Mouse (Mus musculus) neural tube, embryonic 15.5 days (tissue): Measurements from ENCODE around the gene Faxc. TPM values are rescaled to one million over a fixed set of nuclear protein-coding genes. Genes with fewer than 3 reads are reported as not detected.

Experiments
- ATAC-seq: fragments of 200-750 bp; cut with Nextera tagmentation; 2 replicates; pipeline ENCODE4 v1.8.0; 2017; ENCODE audit warnings: mild to moderate bottlenecking, moderate TSS enrichment, moderate library complexity; ENCODE audit not compliant: low FRiP score
- H3K27ac ChIP-seq: fragments of 300-500 bp; sonication (generic); replicated peaks from 2 replicates; pipeline ENCODE4 v1.5.1; 2015; ENCODE audit warnings: mild to moderate bottlenecking, inconsistent platforms
- H3K27me3 ChIP-seq: fragments of 300-500 bp; sonication (generic); replicated peaks from 2 replicates; pipeline ENCODE4 v1.6.1; 2015; ENCODE audit warnings: inconsistent platforms
- H3K36me3 ChIP-seq: fragments of 300-500 bp; sonication (generic); 2 replicates; pipeline ENCODE4 v1.6.1; 2015; ENCODE audit warnings: inconsistent platforms
- H3K4me1 ChIP-seq: fragments of 300-500 bp; sonication (generic); 2 replicates; pipeline ENCODE4 v1.6.1; 2015; ENCODE audit warnings: inconsistent platforms
- H3K4me2 ChIP-seq: fragments of 300-500 bp; sonication (generic); 2 replicates; pipeline ENCODE4 v1.6.1; 2015; ENCODE audit warnings: inconsistent platforms, mild to moderate bottlenecking, moderate library complexity
- H3K4me3 ChIP-seq: fragments of 300-500 bp; sonication (generic); replicated peaks from 2 replicates; pipeline ENCODE4 v1.5.1; 2015; ENCODE audit warnings: mild to moderate bottlenecking, inconsistent platforms
- H3K9ac ChIP-seq: fragments of 300-500 bp; sonication (generic); replicated peaks from 2 replicates; pipeline ENCODE4 v1.6.1; 2015; ENCODE audit warnings: mild to moderate bottlenecking, inconsistent platforms
- H3K9me3 ChIP-seq: fragments of 300-500 bp; sonication (generic); replicated peaks from 2 replicates; pipeline ENCODE4 v1.6.1; 2016; ENCODE audit warnings: inconsistent platforms
- WGBS: fragments of 180-500 bp; shearing (Covaris S2); methylation state at CpG from one replicate; pipeline ENCODE4 v1.1.7; 2015; ENCODE audit warnings: mixed read lengths; 5-methylcytosine and 5-hydroxymethylcytosine counted together
- polyA plus RNA-seq: library from polyadenylated mRNA; unstranded; fragments of >200 nt; fragmentation: Nextera tagmentation; extraction: Ambion mirVana; gene quantifications from 2 replicates; pipeline ENCODE4 v1.2.1, GENCODE M21; 2015

Gene Faxc
- polyA plus RNA-seq, 1 experiment from 2014 or later: 14.1 TPM

DNA sequence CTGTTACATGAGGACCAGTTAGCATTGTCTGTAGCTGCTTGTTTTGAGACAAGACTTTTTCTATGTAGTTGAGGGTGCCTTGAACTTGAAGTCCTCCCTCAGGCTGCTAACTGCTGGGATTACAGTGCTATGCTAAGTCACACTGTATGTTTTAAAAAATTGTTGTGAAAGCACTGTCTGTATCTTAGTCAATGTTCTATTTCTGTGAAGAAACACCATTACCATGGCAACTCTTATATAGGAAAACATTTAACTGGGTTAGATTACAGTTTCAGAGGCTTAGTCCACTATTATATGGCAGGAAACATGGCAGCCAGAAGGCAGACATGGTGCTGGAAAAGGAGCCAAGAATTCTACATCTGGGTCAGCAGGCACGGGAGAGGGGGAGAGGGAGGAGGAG lies 40.8 kb downstream of the Faxc start:
- H3K4me1 ChIP-seq: peaks cover 10% of the 10 kb centered on the region; the same call in 1 of the 2 replicates
- 44% methylated on average over 1 of the region's 1 CpGs for WGBS
- no peak overlapping the region for H3K4me3 ChIP-seq
- no peak for ATAC-seq
- H3K36me3 ChIP-seq: no peaks in the 10 kb centered on the region
- H3K27me3 ChIP-seq: no peaks in the 10 kb centered on the region
- no peak overlapping the region for H3K9ac ChIP-seq
- no peaks in the 10 kb centered on the region for H3K9me3 ChIP-seq
- H3K27ac ChIP-seq: no peak overlapping the region
- H3K4me2 ChIP-seq: no peak overlapping the region

DNA sequence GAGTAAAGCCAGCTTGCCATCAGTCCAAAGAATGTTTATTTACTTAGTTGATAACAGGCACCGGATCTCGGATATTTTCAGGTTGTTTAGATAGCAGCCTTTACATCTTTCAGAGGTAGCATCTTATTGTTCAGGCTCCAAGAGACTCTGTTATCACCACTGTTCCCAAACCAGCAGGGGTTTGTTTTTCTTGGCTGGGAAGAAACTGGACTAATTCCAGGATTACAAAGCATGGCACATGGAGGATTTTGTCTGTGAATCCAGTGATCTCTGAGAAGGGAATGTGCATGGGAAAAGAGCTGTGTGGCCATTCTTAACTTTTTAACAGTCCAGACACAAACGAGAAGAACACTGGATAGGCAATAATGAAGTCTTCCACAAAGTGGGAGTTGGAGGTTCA lies 43.0 kb downstream of the Faxc start:
- Histone ChIP-seq H3K4me2 (no peak overlapping the region), H3K9ac (no peak overlapping the region), H3K9me3 (no peaks in the 10 kb centered on the region), H3K36me3 (no peaks in the 10 kb centered on the region), H3K27ac (no peak overlapping the region), H3K27me3 (no peaks in the 10 kb centered on the region), H3K4me3 (no peak overlapping the region), H3K4me1 (0 out of 2 replicates have a peak, but pooled peaks cover 4% of the 10 kb centered on the region)
- ATAC-seq: no peak
- 45% methylated on average over 3 of the region's 3 CpGs for WGBS

DNA sequence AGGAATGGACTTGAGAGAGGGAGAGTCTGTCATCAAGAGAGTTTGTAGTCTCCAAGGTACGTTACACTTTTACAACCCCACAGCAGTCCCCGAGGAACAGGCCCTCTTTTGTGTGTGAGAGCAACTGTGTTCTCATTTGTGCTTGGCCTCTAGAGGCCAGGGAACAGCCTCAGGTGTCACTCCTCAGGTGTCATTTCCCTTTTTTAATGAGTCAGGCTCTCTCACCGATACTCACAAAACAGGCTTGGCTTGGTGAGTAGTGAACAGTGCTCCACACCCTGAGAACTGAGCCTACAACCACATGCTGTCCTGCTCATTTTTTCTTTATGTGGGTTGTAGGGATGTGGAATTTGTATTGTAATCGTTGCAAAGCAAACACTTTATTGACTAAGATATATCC lies 49.3 kb downstream of the Faxc start:
- Histone ChIP-seq H3K9ac (no peak overlapping the region), H3K9me3 (no peaks in the 10 kb centered on the region), H3K27me3 (no peaks in the 10 kb centered on the region), H3K4me1 (no peaks in the 10 kb centered on the region), H3K27ac (no peak overlapping the region), H3K36me3 (peaks cover 6% of the 10 kb centered on the region), H3K4me3 (no peak overlapping the region), H3K4me2 (no peak overlapping the region)
- ATAC-seq: no peak
- WGBS: 68% methylated on average over 4 of the region's 4 CpGs

DNA sequence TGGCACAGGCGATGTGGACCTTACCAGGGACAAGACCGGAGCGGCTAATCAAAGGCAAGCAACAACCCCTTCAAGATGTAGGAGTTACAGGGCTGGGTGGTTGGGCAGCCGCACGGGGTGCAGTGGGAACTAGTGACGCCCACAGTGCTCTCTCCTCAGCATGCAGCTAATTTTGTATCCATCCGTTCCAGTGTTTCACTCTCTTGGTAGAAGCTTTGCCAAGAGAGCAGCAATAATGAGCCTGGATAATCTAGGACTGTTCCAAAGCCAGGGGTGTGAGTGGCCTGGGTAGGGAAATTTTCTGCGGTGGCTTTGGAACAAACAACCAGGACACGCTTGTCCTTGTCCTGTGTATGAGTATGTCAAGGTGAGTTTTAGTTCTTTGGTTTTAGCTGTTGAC lies 51.3 kb downstream of the Faxc start:
- 93% methylated on average over 9 of the region's 9 CpGs for WGBS
- H3K4me3 ChIP-seq: no peak overlapping the region
- no peak for ATAC-seq
- H3K27ac ChIP-seq: no peak overlapping the region
- no peaks in the 10 kb centered on the region for H3K9me3 ChIP-seq
- H3K4me2 ChIP-seq: no peak overlapping the region
- no peaks in the 10 kb centered on the region for H3K4me1 ChIP-seq
- H3K36me3 ChIP-seq: peaks cover 11% of the 10 kb centered on the region
- no peaks in the 10 kb centered on the region for H3K27me3 ChIP-seq
- no peak overlapping the region for H3K9ac ChIP-seq

DNA sequence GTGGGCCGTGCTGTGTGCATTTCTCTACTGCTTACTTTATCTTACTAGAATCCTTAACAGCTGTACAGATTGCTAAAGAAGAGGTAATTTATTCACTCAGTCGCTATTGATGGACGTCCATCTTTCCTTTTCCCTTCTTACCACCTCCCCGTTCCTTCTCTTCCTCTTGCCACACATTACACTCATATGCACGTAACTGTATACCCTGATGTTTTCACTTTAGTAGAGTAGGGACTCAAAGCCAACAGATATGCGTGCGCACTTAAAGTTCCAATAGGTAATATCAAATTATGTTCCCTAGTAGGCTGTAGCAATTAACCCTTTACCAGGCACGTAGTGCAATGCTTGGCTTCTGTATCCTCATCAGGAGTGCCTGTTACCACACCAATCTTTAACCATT lies 55.7 kb downstream of the Faxc start:
- H3K4me2 ChIP-seq: no peak overlapping the region
- H3K4me1 ChIP-seq: no peaks in the 10 kb centered on the region
- no peak overlapping the region for H3K9ac ChIP-seq
- H3K27ac ChIP-seq: no peak overlapping the region
- no peak overlapping the region for H3K4me3 ChIP-seq
- H3K27me3 ChIP-seq: no peaks in the 10 kb centered on the region
- WGBS: 89% methylated on average over 8 of the region's 8 CpGs
- no peak for ATAC-seq
- H3K36me3 ChIP-seq: peaks cover 21% of the 10 kb centered on the region
- H3K9me3 ChIP-seq: no peaks in the 10 kb centered on the region

DNA sequence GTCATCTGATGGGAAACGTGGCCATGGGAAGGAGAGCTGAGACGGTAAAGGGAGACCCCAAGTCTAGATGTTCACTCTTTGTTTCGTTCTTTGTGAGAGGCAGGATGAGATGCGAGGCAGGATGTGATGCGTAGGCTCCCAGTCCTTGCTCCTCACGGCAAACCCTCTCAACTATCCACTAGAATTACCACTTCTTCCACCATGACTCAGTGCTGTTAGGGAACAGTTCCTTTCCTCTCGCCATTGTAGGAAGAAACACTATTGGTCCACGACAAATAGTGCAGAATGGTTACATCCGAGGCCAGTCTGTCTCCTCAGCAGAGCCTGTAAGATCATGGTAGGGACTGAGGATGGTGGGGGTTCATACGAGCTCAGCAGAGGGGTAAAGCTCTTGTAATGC lies 56.3 kb downstream of the Faxc start:
- no peak for ATAC-seq
- H3K36me3 ChIP-seq: peaks cover 19% of the 10 kb centered on the region
- H3K4me1 ChIP-seq: no peaks in the 10 kb centered on the region
- no peaks in the 10 kb centered on the region for H3K27me3 ChIP-seq
- H3K9ac ChIP-seq: no peak overlapping the region
- H3K9me3 ChIP-seq: no peaks in the 10 kb centered on the region
- no peak overlapping the region for H3K4me3 ChIP-seq
- WGBS: 91% methylated on average over 10 of the region's 10 CpGs
- H3K27ac ChIP-seq: no peak overlapping the region
- H3K4me2 ChIP-seq: no peak overlapping the region

DNA sequence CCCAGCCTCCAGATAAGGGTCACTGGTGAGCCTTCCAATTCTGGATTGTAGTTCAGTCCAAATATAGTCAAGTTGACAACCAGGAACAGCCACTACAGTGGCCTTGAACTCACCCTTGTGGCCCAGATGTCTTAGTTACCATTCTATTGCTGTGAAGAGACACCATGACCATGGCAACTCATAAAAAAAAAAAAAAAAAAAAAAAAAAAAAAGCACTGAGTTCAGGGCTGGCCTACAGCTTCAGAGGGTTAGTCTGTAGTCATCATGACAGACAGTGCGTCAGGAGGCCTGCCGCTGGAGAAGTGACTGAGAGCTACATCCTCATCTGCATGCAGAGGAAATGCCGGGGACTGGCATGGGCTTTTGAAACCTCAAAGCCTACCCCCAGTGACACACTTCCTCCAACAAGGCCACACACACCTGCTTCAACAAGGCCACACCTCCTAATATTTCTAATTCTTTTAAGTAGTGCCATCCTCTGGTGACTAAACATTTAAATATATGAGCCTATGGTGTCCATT lies 58.5 kb downstream of the Faxc start:
- no peak for ATAC-seq
- WGBS: 80% methylated on average over 3 of the region's 3 CpGs
- Histone ChIP-seq H3K4me2 (no peak overlapping the region), H3K4me1 (no peaks in the 10 kb centered on the region), H3K9me3 (no peaks in the 10 kb centered on the region), H3K36me3 (peaks cover 31% of the 10 kb centered on the region), H3K27ac (no peak overlapping the region), H3K9ac (no peak overlapping the region), H3K4me3 (no peak overlapping the region), H3K27me3 (no peaks in the 10 kb centered on the region)

DNA sequence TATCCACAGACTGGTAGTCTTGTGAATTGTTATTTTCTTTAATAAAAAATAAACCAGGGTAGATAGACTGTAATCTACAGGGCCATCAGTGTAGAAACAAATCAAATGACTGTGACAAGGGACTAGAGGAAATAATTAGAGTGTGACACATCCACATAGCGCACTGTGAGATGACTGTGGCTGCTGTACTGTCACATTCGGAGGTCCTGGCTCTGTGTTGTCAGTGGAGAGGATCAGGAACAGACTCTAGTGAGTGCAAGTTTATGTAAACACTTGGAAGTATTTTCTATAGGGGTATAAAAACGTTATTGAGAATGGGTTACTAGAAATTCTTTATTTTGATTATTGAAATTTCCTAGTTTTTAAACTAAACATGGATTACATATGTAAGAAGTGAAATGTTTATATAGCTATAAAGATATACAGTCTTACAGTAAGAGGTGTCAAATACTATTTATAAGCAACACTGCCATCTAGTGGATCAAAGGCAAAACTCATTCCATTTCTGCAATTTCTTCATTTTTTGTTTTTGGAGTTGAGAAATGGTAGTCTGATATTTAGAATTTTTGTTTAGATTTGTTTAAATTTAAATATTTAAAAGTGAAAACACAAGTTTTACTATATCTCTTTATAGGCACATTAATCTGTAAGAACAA lies 59.6 kb downstream of the Faxc start:
- peaks cover 38% of the 10 kb centered on the region for H3K36me3 ChIP-seq
- no peaks in the 10 kb centered on the region for H3K4me1 ChIP-seq
- no peak overlapping the region for H3K9ac ChIP-seq
- H3K4me3 ChIP-seq: no peak overlapping the region
- WGBS: 48% methylated on average over 3 of the region's 3 CpGs
- no peak overlapping the region for H3K4me2 ChIP-seq
- ATAC-seq: peak; percentile 56; the same call in 1 of the 2 replicates
- H3K9me3 ChIP-seq: no peaks in the 10 kb centered on the region
- no peaks in the 10 kb centered on the region for H3K27me3 ChIP-seq
- H3K27ac ChIP-seq: no peak overlapping the region

DNA sequence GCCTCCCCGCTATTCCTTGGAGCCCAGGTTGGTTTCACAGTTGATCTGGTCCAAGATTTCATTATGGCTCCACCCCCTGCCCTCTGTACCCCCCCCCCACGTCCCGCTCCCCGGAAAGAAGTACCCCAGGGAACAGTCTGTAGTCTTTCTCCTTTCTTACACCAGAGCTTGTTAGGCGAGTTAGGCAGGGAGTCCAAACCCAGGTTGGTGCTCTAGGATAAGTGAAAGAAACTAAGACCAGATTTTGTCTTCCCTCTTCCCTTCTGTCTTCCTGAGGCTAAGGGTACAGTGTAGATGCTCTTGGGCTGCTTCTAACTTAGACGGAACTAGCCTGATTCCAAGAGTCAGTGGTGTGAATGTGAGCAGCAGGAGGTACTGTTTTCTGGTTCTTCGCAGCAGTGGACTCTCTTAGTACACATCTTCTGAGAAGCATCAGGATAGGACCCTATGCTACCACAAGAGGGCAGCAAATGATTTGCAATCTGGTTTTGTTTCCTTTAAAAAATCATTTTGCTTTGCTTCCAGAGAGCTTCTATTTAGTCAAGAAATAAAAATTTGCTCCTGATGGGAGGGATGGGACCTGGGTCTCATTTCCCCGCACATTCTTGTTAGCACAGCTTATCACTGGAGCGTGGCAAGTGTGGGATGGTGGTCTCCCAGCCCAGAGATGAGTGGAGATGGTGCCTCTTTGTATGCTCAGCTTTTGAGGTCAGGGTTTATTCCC lies 86.7 kb downstream of the Faxc start:
- ATAC-seq: peak; percentile 87
- Histone ChIP-seq H3K27me3 (no peaks in the 10 kb centered on the region), H3K9ac (no peak overlapping the region), H3K27ac (no peak overlapping the region), H3K36me3 (no peaks in the 10 kb centered on the region), H3K4me1 (peaks cover 5% of the 10 kb centered on the region), H3K4me2 (peak overlapping the region; percentile 22; the same call in 1 of the 2 replicates), H3K4me3 (no peak overlapping the region), H3K9me3 (0 out of 2 replicates have a peak, but pooled peaks cover 3% of the 10 kb centered on the region)
- 12% methylated on average over 9 of the region's 9 CpGs for WGBS

DNA sequence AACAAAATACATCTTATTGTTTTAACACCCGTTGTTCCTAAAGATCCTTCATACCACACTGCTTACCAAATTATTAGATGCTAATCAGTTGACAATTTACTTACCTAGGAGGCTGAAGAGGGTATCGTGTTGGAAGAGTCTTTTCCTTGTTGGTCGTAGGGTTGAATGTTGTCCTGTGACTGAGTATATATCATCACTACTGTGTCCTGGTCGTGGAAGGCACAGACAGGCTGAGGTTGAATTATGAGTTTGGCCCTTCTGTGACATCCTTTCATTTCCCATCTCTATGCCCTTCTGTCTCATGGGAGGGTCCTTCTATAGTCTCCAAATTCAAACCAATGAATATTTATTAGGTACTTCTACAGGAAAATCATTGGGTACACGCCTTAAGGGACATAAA lies 87.3 kb downstream of the Faxc start:
- no peaks in the 10 kb centered on the region for H3K9me3 ChIP-seq
- no peak overlapping the region for H3K9ac ChIP-seq
- peak overlapping the region; percentile 22; the same call in 1 of the 2 replicates for H3K4me2 ChIP-seq
- WGBS: 19% methylated on average over 5 of the region's 5 CpGs
- 0 out of 2 replicates have a peak, but pooled peaks have one; percentile 12 for ATAC-seq
- H3K27ac ChIP-seq: no peak overlapping the region
- no peak overlapping the region for H3K4me3 ChIP-seq
- no peaks in the 10 kb centered on the region for H3K36me3 ChIP-seq
- H3K27me3 ChIP-seq: no peaks in the 10 kb centered on the region
- peaks cover 5% of the 10 kb centered on the region for H3K4me1 ChIP-seq

DNA sequence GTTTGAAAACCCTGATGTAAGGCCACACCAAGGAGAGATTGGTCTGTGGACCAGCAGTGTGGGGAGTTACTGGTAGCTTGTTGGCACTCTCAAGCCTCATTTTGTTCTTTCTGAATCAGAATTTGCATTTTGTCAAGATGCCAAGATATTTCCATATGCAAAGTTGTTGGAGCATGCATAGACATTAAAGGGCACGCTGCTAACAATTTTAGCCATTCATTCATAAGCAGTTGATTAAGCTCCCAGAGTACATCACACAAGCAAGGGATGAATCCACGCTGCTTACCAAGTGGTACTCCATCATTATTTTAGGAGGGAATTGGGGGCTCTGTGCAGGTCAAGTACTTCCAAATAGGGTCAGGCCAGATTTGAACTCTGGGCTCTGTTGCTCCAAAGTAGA lies 98.8 kb downstream of the Faxc start:
- ATAC-seq: no peak
- H3K4me2 ChIP-seq: no peak overlapping the region
- no peak overlapping the region for H3K4me3 ChIP-seq
- no peak overlapping the region for H3K27ac ChIP-seq
- H3K9me3 ChIP-seq: no peaks in the 10 kb centered on the region
- no peak overlapping the region for H3K9ac ChIP-seq
- H3K27me3 ChIP-seq: no peaks in the 10 kb centered on the region
- WGBS: 56% methylated on average over 2 of the region's 2 CpGs
- H3K36me3 ChIP-seq: no peaks in the 10 kb centered on the region
- H3K4me1 ChIP-seq: no peaks in the 10 kb centered on the region
